Mouse (Mus musculus) G1E (cell line): Measurements from ENCODE around the gene Cdk7. TPM values are rescaled to one million over a fixed set of nuclear protein-coding genes. Genes with fewer than 3 reads are reported as not detected.

ENCODE experiments used
- ATAC-seq: 2 replicates; pipeline ENCODE4 v1.8.0; 2016; ENCODE audit warnings: mild to moderate bottlenecking; ENCODE audit not compliant: insufficient number of reproducible peaks, poor library complexity, low FRiP score, severe bottlenecking; ENCODE audit errors: extremely low read depth
- DNase-seq: peaks from one replicate; pipeline ENCODE4 v3.0.0; 2012; ENCODE audit warnings: low spot score
- H3K27me3 ChIP-seq: 2 replicates; pipeline ENCODE4 v1.6.1; 2012; ENCODE audit warnings: mild to moderate bottlenecking, low read length, inconsistent platforms; ENCODE audit not compliant: insufficient read depth
- H3K36me3 ChIP-seq: replicated peaks from 2 replicates; pipeline ENCODE3; 2012; ENCODE audit warnings: mild to moderate bottlenecking, inconsistent platforms
- H3K4me1 ChIP-seq: 2 replicates; pipeline ENCODE4 v1.6.1; 2012; ENCODE audit warnings: low read depth, low read length, inconsistent platforms, mixed read lengths; ENCODE audit not compliant: insufficient read depth
- H3K4me3 ChIP-seq: 2 replicates; pipeline ENCODE4 v1.5.1; 2012; ENCODE audit warnings: low read depth, mild to moderate bottlenecking, inconsistent platforms, low read length, moderate library complexity, mixed read lengths
- H3K9me3 ChIP-seq: replicated peaks from 2 replicates; pipeline ENCODE4 v1.6.1; 2012; ENCODE audit warnings: inconsistent platforms
- CTCF ChIP-seq: IDR thresholded peaks from 2 replicates; pipeline ENCODE4 v1.5.1; 2012; ENCODE audit warnings: low read depth, low read length, inconsistent platforms, mixed read lengths
- GATA1 ChIP-seq: IDR thresholded peaks from 2 replicates; pipeline ENCODE4 v1.6.1; 2012; ENCODE audit warnings: borderline replicate concordance, low read length, inconsistent platforms, mixed read lengths
- GATA2 ChIP-seq: IDR thresholded peaks from 2 replicates; pipeline ENCODE4 v1.6.1; 2012; ENCODE audit warnings: low read depth, low read length, inconsistent platforms, borderline replicate concordance
- POLR2AphosphoS5 ChIP-seq: IDR thresholded peaks from 2 replicates; pipeline ENCODE4 v1.6.1; 2012; ENCODE audit warnings: low read depth, low read length, inconsistent platforms; ENCODE audit not compliant: insufficient replicate concordance
- TAL1 ChIP-seq: conservative IDR thresholded peaks from 2 replicates; pipeline ENCODE4 v1.6.1; 2012; ENCODE audit warnings: low read depth, low read length, inconsistent platforms, mixed read lengths
- polyA plus RNA-seq: library from polyadenylated mRNA; stranded (reverse); fragments of >175 nt; gene quantifications from 2 replicates; pipeline ENCODE4 v1.2.3, GENCODE M21; 2012
- total RNA-seq, 2 experiments: library from RNA; stranded (forward) in 1 of 2; stranded (reverse) in 1 of 2; fragments of 200-1000 nt in 1 of 2; fragments of >200 nt in 1 of 2; fragmentation: Nextera tagmentation in 1 of 2; gene quantifications; 2 replicates each; pipeline ENCODE4 v1.2.3; 2014 to 2017

The Cdk7 gene
- 65.8 and 66.2 TPM in 2 replicates for total RNA-seq (2014; fragmentation: Nextera tagmentation)
- total RNA-seq (2017) = 106 and 107 TPM in 2 replicates
- polyA plus RNA-seq = 11.3 and 28.8 TPM in 2 replicates

DNA sequence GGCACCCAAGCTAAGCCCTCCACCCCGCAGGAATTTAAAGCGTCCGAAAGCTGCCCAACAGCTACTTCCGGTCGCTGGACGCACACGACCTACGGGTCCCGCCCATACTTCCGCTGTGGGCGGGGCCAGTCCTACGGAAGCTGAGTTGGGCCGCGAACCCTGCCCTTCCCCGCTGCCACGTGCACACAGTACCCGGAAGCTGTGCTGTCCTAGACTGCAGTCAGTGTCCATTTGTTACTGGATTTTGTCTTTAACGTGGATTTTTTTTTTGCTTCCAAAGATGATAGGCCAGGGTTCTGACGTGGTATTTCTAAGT is at the start of gene Cdk7:
Gene Cdk7, minus strand, starts transcription at position 79 of the 316 bp plus-strand sequence.
- Histone ChIP-seq H3K27me3 (no peaks in the 10 kb centered on the region), H3K9me3 (no peaks in the 10 kb centered on the region), H3K36me3 (peaks cover 48% of the 10 kb centered on the region), H3K4me3 (peak within 1 kb of the TSS; percentile 95), H3K4me1 (peaks cover 29% of the 10 kb centered on the region)
- TF ChIP-seq GATA2 (no peak), TAL1 (no peak), POLR2AphosphoS5 (no peak)
- peak; percentile 65 for DNase-seq
- ATAC-seq = peak; percentile 98

DNA sequence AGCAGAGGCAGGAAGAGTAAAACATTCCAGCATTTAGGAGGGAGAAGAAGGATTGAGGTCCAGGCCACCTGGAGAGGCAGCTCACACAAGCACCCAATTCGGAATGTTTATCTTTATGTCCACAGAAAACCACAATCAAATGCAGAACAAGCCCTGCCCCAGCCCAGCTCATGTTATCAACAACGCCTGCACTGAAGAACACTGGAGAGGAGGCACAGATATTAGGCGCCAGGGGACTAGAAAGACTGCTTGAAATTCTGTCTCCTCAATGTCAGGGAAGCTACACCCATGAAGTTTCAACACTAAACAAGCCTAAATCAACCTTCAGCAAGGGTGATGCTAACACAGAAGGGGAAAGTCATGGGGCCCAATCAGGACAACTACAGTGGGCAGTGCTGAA is 46.8 kb upstream of the Cdk7 start:
- TF ChIP-seq CTCF (no peak), TAL1 (peak; percentile 87)
- peak; percentile 66 for ATAC-seq
- Histone ChIP-seq H3K4me3 (no peak overlapping the region; the same call in 1 of the 2 replicates), H3K4me1 (peaks cover 77% of the 10 kb centered on the region), H3K36me3 (peaks cover 58% of the 10 kb centered on the region), H3K27me3 (no peaks in the 10 kb centered on the region), H3K9me3 (no peaks in the 10 kb centered on the region)
- peak; percentile 43 for DNase-seq

DNA sequence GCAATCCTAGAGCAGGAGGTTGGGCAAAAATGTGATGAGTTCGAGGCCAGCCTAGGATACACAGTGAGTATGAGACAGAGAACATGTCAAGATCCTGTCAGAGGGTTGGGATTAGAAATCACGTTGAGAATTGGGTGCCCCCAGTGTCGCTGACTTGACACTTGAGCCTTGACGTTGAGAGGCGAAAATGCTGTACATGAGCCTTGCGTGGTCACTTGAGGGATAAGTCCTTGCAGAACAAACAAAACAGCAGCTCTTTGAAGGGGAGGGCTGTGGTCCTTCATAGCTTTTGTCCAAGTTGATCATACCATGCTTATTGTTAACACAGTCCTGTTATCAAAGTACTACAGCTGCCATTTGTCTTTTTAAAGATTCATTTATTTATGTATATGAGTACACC is 46.0 kb upstream of the Cdk7 start:
- DNase-seq (no peak), ATAC-seq (no peak)

DNA sequence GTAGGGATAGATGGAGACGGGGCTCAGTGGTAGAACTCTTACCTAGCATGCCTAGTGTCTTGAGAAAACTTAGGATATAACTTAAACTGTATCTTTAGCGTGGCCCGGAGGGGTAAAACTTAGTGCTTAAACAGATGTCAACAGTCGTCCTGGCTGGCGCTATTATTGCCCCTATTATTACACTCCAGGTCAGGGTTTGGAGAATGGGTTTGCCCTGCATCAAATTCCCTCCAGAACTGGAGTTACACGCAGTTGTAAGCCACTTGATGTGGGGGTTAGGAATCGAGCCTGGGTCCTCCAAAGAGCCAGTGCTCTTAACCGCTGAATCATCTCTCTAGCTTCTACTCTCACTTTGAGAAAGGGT is 45.3 kb upstream of the Cdk7 start:
- peaks cover 70% of the 10 kb centered on the region for H3K4me1 ChIP-seq
- TF ChIP-seq TAL1 = no peak
- TF ChIP-seq GATA2 = no peak
- no peak for TF ChIP-seq GATA1
- TF ChIP-seq POLR2AphosphoS5 = no peak
- TF ChIP-seq CTCF = no peak
- H3K4me3 ChIP-seq = peak overlapping the region; percentile 86
- peaks cover 58% of the 10 kb centered on the region for H3K36me3 ChIP-seq
- no peak for DNase-seq
- no peaks in the 10 kb centered on the region for H3K9me3 ChIP-seq
- no peaks in the 10 kb centered on the region for H3K27me3 ChIP-seq
- no peak for ATAC-seq

More for the DNA sequence above, 46.0 kb upstream of the Cdk7 start:
- H3K27me3 ChIP-seq = no peaks in the 10 kb centered on the region
- H3K4me3 ChIP-seq = no peak overlapping the region; the same call in 1 of the 2 replicates
- peaks cover 75% of the 10 kb centered on the region for H3K4me1 ChIP-seq
- H3K36me3 ChIP-seq = peaks cover 58% of the 10 kb centered on the region
- TF ChIP-seq POLR2AphosphoS5 = peak; percentile 25; the same call in 1 of the 2 replicates
- no peak for TF ChIP-seq GATA2
- no peak for TF ChIP-seq CTCF
- no peaks in the 10 kb centered on the region for H3K9me3 ChIP-seq

DNA sequence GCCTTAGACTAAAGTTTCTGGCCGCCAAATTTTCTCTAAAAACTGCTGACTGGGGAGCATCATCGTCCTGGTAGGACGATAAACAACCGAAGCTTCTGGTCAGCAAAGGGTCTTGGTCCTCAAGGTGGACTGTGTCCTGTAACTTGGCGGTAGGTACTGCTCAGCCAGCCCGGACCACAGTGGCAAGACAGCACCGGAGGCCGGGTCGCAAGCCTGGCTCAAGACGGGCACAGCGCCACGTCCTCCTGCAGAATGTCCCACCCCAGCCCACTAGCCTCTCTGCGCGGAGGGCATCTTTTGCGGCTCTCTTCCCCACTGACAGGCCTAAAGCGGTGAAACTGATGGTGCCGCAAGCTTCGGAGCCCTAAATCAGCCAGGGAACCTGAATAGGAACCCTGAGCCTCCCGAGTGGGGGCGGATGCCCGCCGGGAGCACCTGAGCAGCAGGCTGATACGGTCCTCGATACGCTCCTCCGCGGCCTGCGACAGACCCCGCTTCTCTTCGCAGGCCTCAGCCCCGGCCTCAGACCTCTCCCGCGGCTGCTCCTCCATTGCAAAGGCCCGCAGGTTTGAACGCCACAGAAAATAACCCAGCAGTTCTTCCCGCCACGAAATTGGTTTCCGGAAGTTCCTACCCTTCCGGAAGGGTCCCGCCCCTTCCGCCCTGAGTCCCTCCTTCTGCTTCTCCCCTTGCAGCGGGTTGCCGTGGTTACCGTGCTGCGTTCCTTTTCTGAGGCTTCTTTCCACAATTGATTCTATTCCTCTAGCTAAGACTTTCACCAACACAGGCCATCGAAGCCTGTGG is 44.7 kb upstream of the Cdk7 start, which contains the start of gene Cenph:
Gene Cenph, minus strand, starts transcription at position 648 of the 804 bp plus-strand sequence.
- no peak for TF ChIP-seq TAL1
- TF ChIP-seq CTCF = no peak
- TF ChIP-seq POLR2AphosphoS5 = no peak
- TF ChIP-seq GATA1 = no peak
- TF ChIP-seq GATA2 = no peak
- ATAC-seq (peak; percentile 81), DNase-seq (peak; percentile 68)
- H3K4me1 ChIP-seq = peaks cover 66% of the 10 kb centered on the region
- no peaks in the 10 kb centered on the region for H3K27me3 ChIP-seq
- peak within 1 kb of the TSS; percentile 86 for H3K4me3 ChIP-seq
- H3K36me3 ChIP-seq = peaks cover 58% of the 10 kb centered on the region
- 0 out of 2 replicates have a peak, but pooled peaks cover 3% of the 10 kb centered on the region for H3K9me3 ChIP-seq

DNA sequence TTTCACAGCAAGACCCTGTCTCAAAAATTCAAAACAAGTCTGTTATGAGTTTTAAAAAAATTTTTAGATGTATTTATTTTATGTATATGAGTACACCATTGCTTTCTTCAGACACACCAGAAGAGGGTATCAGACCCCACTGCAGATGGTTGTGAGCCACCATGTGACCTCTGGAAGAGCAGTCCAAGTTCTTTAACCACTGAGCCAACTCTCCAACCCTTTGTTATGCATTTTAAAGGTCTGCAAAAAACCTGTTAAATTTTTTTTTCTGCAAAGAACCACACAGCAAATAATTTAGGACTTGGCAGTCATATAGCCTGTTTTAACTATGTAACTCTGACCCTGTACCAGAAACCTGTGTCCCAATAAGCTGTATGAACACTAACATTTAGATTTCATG is 44.0 kb upstream of the Cdk7 start:
- H3K36me3 ChIP-seq = peaks cover 59% of the 10 kb centered on the region
- TF ChIP-seq CTCF (no peak), GATA1 (no peak), GATA2 (no peak), POLR2AphosphoS5 (no peak), TAL1 (no peak)
- H3K4me1 ChIP-seq = peaks cover 59% of the 10 kb centered on the region
- 0 out of 2 replicates have a peak, but pooled peaks cover 3% of the 10 kb centered on the region for H3K9me3 ChIP-seq
- ATAC-seq (no peak), DNase-seq (no peak)
- H3K4me3 ChIP-seq = peak overlapping the region; percentile 86
- no peaks in the 10 kb centered on the region for H3K27me3 ChIP-seq
